Mouse (Mus musculus) MN1 (cell line): Measurements from ENCODE around the gene Galntl6.

ENCODE experiments used
- DNase-seq: peaks from one replicate; pipeline ENCODE4 v3.0.0-alpha.2; 2016; ENCODE audit warnings: low spot score

Galntl6 gene

GRCm38 (mm10) chr8:58912196-58912839, at the start of gene Galntl6:
Gene Galntl6, minus strand, starts transcription at chr8:58912640.
- DNase-seq = no peak

GRCm38 (mm10) chr8:58957195-58957739, 44.8 kb upstream of the Galntl6 start:
- DNase-seq = no peak

GRCm38 (mm10) chr8:58943773-58944172, 31.3 kb upstream of the Galntl6 start:
- no peak for DNase-seq

- DNase-seq = no peak
Measured at GRCm38 (mm10) chr8:58931066-58931465, 18.6 kb upstream of the Galntl6 start.

GRCm38 (mm10) chr8:58915142-58915541, 2.7 kb upstream of the Galntl6 start:
- no peak for DNase-seq

GRCm38 (mm10) chr8:58913640-58913968, 1.2 kb upstream of the Galntl6 start:
- DNase-seq = no peak

GRCm38 (mm10) chr8:58912840-58913639, 600 bp upstream of the Galntl6 start:
- no peak for DNase-seq

- no peak for DNase-seq
Measured at GRCm38 (mm10) chr8:58911677-58912076, 763 bp downstream of the Galntl6 start, which contains the start of gene BC030500. Gene BC030500, plus strand, starts transcription at chr8:58911755.

- DNase-seq = no peak
Measured at GRCm38 (mm10) chr8:58904465-58904864, 8.0 kb downstream of the Galntl6 start.

GRCm38 (mm10) chr8:58895960-58896359, 16.5 kb downstream of the Galntl6 start:
- DNase-seq = no peak

GRCm38 (mm10) chr8:58890591-58890990, 21.8 kb downstream of the Galntl6 start:
- no peak for DNase-seq

- no peak for DNase-seq
Measured at GRCm38 (mm10) chr8:58886405-58886804, 26.0 kb downstream of the Galntl6 start.

- DNase-seq = no peak
Measured at GRCm38 (mm10) chr8:58824347-58824746, 88.1 kb downstream of the Galntl6 start.

GRCm38 (mm10) chr8:58805190-58805589, 107.2 kb downstream of the Galntl6 start:
- peak; percentile 14 for DNase-seq

GRCm38 (mm10) chr8:58801847-58802246, 110.6 kb downstream of the Galntl6 start:
- no peak for DNase-seq

GRCm38 (mm10) chr8:58753769-58754168, 158.7 kb downstream of the Galntl6 start:
- DNase-seq = no peak

GRCm38 (mm10) chr8:58737963-58738362, 174.5 kb downstream of the Galntl6 start:
- DNase-seq = no peak

GRCm38 (mm10) chr8:58691761-58692160, 220.7 kb downstream of the Galntl6 start:
- no peak for DNase-seq

- DNase-seq = no peak
Measured at GRCm38 (mm10) chr8:58677847-58678450, 234.5 kb downstream of the Galntl6 start.

GRCm38 (mm10) chr8:58669075-58669474, 243.4 kb downstream of the Galntl6 start:
- no peak for DNase-seq

- no peak for DNase-seq
Measured at GRCm38 (mm10) chr8:58660019-58660418, 252.4 kb downstream of the Galntl6 start.

GRCm38 (mm10) chr8:58655631-58656030, 256.8 kb downstream of the Galntl6 start:
- DNase-seq = no peak

GRCm38 (mm10) chr8:58606451-58606850, 306.0 kb downstream of the Galntl6 start:
- DNase-seq = no peak
